Mouse (Mus musculus) E14TG2a.4 (cell line): ENCODE results near the gene Cntn3.

Source experiments
- H3K27me3 ChIP-seq: 2 replicates; pipeline ENCODE4 v1.6.1; 2014; ENCODE audit warnings: low read length, control low read depth; ENCODE audit not compliant: insufficient read depth
- H3K36me3 ChIP-seq: 2 replicates; pipeline ENCODE4 v1.6.1; 2014; ENCODE audit warnings: low read length, control low read depth; ENCODE audit not compliant: insufficient read depth
- H3K4me1 ChIP-seq: replicated peaks from 2 replicates; pipeline ENCODE4 v1.6.1; 2014; ENCODE audit warnings: low read depth, low read length, control low read depth
- H3K4me3 ChIP-seq: replicated peaks from 2 replicates; pipeline ENCODE4 v1.5.1; 2014; ENCODE audit warnings: mild to moderate bottlenecking, low read length
- H3K9me3 ChIP-seq: 2 replicates; pipeline ENCODE4 v1.6.1; 2014; ENCODE audit warnings: low read length, control low read depth
- CTCF ChIP-seq: conservative IDR thresholded peaks from 2 replicates; pipeline ENCODE4 v1.5.1; 2014; ENCODE audit warnings: low read length
- NANOG ChIP-seq: IDR thresholded peaks from 2 replicates; pipeline ENCODE4 v1.6.1; 2014; ENCODE audit warnings: borderline replicate concordance, low read length, mixed read lengths
- POU5F1 ChIP-seq: IDR thresholded peaks from 2 replicates; pipeline ENCODE4 v1.6.1; 2014; ENCODE audit warnings: low read length, borderline replicate concordance

The Cntn3 gene

DNA sequence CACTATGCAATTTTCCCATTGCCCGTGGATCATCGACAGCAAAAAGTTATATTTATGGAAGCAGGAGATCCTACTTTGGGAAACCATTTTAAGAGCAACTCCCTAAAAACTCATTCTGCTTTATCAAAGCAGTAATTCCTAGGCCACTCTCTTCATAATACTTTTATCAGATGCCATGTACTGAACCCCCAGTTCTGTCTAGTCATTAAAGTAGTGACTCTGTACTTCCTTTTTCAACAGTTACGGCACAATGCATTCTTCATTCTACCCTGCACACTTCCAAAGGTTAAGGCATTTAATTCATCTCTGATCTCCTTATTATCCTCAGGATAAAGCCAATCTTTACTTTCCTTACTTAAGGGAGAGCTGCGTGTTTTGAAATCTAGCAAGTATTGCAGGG, 184.3 kb downstream of the Cntn3 start:
- H3K4me3 ChIP-seq = no peak overlapping the region

DNA sequence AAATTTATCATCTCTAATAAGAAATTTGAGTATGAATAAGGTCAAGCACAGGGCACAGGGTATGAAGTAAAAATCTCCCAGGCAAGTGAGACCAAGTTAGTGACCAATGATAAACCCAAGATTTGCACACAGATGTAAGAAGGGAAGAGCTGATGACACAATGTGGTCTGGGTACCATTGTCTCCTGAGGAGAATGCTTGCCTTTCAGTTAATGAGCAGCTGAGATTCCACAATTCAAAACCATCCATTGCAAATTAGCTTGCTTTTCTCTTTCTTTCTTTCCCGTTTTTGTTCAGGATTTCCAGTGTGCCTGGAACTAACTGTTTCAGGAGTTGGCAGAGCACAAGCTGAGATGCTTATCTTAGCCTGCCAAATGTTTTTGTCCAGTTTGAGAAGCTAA, 200.8 kb downstream of the Cntn3 start:
- H3K4me3 ChIP-seq = no peak overlapping the region
- no peaks in the 10 kb centered on the region for H3K4me1 ChIP-seq
- H3K9me3 ChIP-seq = no peaks in the 10 kb centered on the region
- H3K27me3 ChIP-seq = no peaks in the 10 kb centered on the region
- no peaks in the 10 kb centered on the region for H3K36me3 ChIP-seq
- TF ChIP-seq NANOG (no peak), CTCF (no peak), POU5F1 (no peak)

More for the DNA sequence above, 184.3 kb downstream of the Cntn3 start:
- TF ChIP-seq NANOG (no peak), POU5F1 (no peak), CTCF (no peak)
- Histone ChIP-seq H3K9me3 (no peaks in the 10 kb centered on the region), H3K27me3 (no peaks in the 10 kb centered on the region), H3K4me1 (no peaks in the 10 kb centered on the region), H3K36me3 (no peaks in the 10 kb centered on the region)

DNA sequence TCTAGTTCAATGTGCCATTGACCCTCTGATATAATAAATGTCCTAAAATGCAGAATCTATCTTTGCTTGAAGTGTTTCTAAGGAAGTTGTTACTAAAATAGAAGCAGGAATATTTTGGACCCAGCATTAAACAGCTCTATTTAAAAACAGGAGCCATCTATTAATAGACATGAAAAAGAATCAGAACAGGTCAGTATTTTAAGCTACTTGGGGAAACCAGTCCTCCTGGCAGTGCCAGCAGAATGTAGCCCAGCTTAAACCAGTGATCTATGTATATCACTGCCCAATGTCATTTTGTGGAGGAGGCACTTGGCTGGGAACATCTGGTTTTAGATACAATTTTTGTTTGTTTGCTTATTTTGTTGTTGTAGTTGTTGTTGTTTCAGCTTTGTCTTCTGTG, 209.0 kb downstream of the Cntn3 start:
- Histone ChIP-seq H3K9me3 (no peaks in the 10 kb centered on the region), H3K36me3 (no peaks in the 10 kb centered on the region), H3K4me3 (no peak overlapping the region), H3K27me3 (no peaks in the 10 kb centered on the region), H3K4me1 (no peaks in the 10 kb centered on the region)
- TF ChIP-seq POU5F1 (no peak), CTCF (no peak)

DNA sequence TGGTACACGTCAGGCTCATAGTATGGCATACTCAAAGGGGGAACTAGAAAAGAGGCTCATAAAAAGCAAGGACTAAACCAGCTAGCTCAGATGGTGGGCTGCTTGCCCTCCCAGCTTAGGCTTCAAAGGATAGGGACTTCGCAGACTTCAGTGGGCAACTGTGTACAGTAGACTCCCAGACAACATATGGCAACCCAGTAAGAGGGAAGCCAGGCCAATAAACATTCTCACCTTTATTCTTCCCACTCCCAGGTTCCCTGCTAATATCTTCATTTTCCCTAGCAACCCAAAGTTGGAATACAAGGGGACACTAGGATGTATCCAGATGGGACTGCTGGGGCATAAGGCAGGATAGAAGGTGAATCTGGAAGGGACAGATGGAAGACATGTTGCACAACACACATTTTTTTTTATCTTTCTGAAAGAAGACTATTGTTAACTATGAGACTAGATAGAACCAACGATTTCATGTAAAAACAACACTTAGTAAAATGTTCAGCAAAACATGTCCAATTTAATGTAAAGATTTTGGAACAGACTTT, 209.5 kb downstream of the Cntn3 start:
- no peaks in the 10 kb centered on the region for H3K36me3 ChIP-seq
- no peaks in the 10 kb centered on the region for H3K4me1 ChIP-seq
- no peak for TF ChIP-seq POU5F1
- no peak for TF ChIP-seq CTCF
- TF ChIP-seq NANOG = no peak
- no peaks in the 10 kb centered on the region for H3K9me3 ChIP-seq
- no peaks in the 10 kb centered on the region for H3K27me3 ChIP-seq
- no peak overlapping the region for H3K4me3 ChIP-seq

DNA sequence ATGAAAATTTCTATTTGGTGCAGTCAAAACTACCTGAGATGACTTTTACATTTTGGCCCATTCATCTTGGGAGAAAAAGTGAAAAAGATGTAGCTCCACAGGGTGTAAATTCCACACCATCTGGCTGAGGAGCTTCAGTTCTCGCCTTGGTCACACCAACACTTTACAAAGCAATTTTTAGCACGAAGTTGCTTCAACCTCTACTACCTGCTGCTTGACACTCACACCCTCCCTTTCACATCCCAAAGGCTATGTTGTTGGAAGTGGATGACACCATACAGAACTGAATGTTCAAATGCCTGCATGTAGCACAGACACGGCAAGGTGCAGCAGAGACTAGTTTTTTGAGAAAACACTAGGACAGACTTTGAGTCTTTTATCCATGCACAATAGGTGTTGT, 240.8 kb downstream of the Cntn3 start:
- H3K4me3 ChIP-seq = no peak overlapping the region
- TF ChIP-seq NANOG (no peak), CTCF (no peak)
- H3K36me3 ChIP-seq = no peaks in the 10 kb centered on the region

DNA sequence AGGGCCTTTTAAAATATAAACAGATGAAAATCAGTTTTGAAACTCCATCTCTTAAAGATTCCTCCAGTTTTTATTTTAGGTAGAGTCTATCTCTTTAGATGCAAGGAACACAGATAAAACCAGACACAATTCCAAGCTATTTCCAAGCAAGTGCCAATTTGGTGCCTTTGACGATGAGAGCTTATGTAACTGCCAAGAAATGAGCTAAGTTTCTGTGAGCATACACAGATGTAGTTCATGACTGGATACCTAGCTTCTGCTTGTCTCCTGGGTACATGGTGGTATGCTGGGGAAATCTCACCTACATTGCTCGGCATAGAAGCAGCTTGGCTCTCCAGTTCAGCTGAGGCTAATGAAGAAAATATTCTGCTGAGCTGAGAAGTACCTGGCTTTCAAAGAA, 246.2 kb downstream of the Cntn3 start:
- Histone ChIP-seq H3K36me3 (no peaks in the 10 kb centered on the region), H3K4me3 (no peak overlapping the region), H3K4me1 (no peaks in the 10 kb centered on the region), H3K9me3 (no peaks in the 10 kb centered on the region), H3K27me3 (no peaks in the 10 kb centered on the region)
- TF ChIP-seq POU5F1 (no peak), NANOG (no peak), CTCF (no peak)

More for the DNA sequence above, 240.8 kb downstream of the Cntn3 start:
- Histone ChIP-seq H3K4me1 (no peaks in the 10 kb centered on the region), H3K27me3 (no peaks in the 10 kb centered on the region), H3K9me3 (no peaks in the 10 kb centered on the region)

DNA sequence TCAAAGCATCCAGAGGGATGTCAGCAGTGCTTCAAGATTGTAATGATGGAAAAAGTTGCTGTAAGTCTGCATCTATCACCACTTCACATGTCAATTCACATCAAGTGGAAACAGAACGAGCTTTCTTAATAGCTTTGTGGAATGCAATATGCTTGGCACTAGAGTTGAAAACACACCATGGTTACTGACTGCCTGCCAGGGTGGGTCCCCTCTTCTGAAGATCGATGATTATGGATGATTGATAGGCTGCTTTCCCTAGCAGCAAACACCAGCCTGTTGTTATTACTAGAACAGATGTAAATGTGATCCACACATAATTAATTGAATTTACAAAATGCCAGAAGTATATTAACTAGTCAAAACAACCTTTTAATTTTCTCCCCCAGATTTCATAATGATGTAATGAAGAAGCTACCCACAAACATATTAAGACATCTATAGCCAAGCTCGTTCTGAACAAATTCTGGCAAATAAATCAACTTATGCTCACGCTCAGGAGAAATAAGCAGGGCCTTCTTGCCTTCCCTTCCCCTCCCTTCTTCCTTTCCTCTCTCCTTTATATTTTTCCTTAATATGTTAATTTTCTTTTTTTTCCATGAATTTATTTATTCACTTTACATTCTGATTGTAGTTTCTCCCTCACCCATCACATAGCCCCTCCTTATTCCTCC, 250.2 kb downstream of the Cntn3 start:
- TF ChIP-seq CTCF = no peak
- no peak for TF ChIP-seq NANOG
- no peak for TF ChIP-seq POU5F1
- Histone ChIP-seq H3K4me3 (no peak overlapping the region), H3K9me3 (no peaks in the 10 kb centered on the region), H3K4me1 (no peaks in the 10 kb centered on the region), H3K27me3 (no peaks in the 10 kb centered on the region), H3K36me3 (no peaks in the 10 kb centered on the region)

DNA sequence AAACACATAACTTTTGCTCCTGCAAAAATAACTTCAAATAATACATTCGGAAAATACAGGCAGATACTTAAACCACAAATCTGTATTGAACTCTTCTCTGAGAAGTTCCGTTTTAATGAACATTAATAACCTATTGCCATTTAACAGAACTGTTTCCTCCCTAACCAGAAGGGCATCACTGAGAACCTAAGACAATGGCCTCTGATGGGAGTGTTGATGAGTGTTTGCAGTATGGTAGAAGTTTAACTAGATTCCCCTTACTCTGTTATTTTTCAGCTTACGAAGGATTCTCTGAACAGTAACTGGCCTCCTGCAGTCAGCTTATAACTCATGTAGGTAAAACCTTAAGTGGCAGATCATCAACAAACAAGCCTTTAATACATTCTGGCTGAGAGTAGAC, 253.1 kb downstream of the Cntn3 start:
- Histone ChIP-seq H3K27me3 (no peaks in the 10 kb centered on the region), H3K4me1 (no peaks in the 10 kb centered on the region), H3K36me3 (no peaks in the 10 kb centered on the region), H3K9me3 (no peaks in the 10 kb centered on the region), H3K4me3 (no peak overlapping the region)
- TF ChIP-seq CTCF (no peak), POU5F1 (no peak), NANOG (no peak)

DNA sequence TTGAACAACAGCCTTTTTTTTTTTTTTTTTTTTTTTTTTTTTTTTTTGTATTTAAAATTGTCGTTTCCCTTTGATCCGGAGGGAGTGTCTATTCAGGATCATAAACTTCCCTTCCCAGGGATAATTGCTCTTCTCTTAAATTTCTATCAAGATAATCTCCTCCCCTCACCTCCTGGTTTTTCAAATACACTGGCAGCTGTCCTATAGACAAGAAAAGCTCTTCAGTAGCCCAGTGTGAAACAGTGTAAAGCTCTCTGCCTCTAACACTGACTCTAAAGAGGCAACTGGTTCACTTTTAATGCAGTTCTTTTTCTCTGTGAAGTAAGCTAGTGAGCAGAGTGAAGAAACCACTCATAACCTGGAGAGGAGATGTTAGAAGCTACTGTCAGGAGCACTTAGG, 290.0 kb downstream of the Cntn3 start:
- Histone ChIP-seq H3K27me3 (no peaks in the 10 kb centered on the region), H3K4me1 (no peaks in the 10 kb centered on the region), H3K4me3 (no peak overlapping the region), H3K36me3 (no peaks in the 10 kb centered on the region), H3K9me3 (no peaks in the 10 kb centered on the region)
- TF ChIP-seq NANOG (no peak), POU5F1 (no peak), CTCF (no peak)
